Mouse (Mus musculus) stomach, embryonic 16.5 days (tissue): ENCODE measurements at regions not wholly inside any gene's neighbourhood (a gene's known extent, or its start where the extent isn't known, plus 50 kb on each side); places are given as distances from the start of the nearest gene placed in this dataset.

Source experiments
- ATAC-seq: fragments of 200-750 bp; cut with Nextera tagmentation; 2 replicates; pipeline ENCODE4 v1.8.0; 2017; ENCODE audit warnings: moderate number of reproducible peaks, moderate TSS enrichment; ENCODE audit not compliant: insufficient read depth, low FRiP score
- H3K27ac ChIP-seq: fragments of 300-500 bp; sonication (generic); 2 replicates; pipeline ENCODE4 v1.5.1; 2014; ENCODE audit warnings: low read length
- H3K27me3 ChIP-seq: fragments of 300-500 bp; sonication (generic); 2 replicates; pipeline ENCODE4 v1.6.1; 2014; ENCODE audit warnings: low read length, control low read depth, mixed read lengths; ENCODE audit not compliant: control insufficient read depth, insufficient read depth
- H3K36me3 ChIP-seq: fragments of 300-500 bp; sonication (generic); 2 replicates; pipeline ENCODE4 v1.6.1; 2014; ENCODE audit warnings: low read length; ENCODE audit not compliant: control insufficient read depth, insufficient read depth
- H3K4me1 ChIP-seq: fragments of 300-500 bp; sonication (generic); 2 replicates; pipeline ENCODE4 v1.6.1; 2014; ENCODE audit warnings: low read length, control low read depth, mixed read lengths; ENCODE audit not compliant: control insufficient read depth, insufficient read depth
- H3K4me2 ChIP-seq: fragments of 300-500 bp; sonication (generic); 2 replicates; pipeline ENCODE4 v1.6.1; 2014; ENCODE audit warnings: low read depth, low read length, mixed read lengths
- H3K4me3 ChIP-seq: fragments of 300-500 bp; sonication (generic); replicated peaks from 2 replicates; pipeline ENCODE4 v1.5.1; 2014; ENCODE audit warnings: mild to moderate bottlenecking, low read length
- H3K9ac ChIP-seq: fragments of 300-500 bp; sonication (generic); 2 replicates; pipeline ENCODE4 v1.6.1; 2014; ENCODE audit warnings: low read length
- H3K9me3 ChIP-seq: fragments of 300-500 bp; sonication (generic); replicated peaks from 2 replicates; pipeline ENCODE4 v1.6.1; 2016; ENCODE audit warnings: low read length, control low read depth; ENCODE audit not compliant: control insufficient read depth
- WGBS: fragments of 180-500 bp; shearing (Covaris S2); extraction: QIAGEN DNeasy Blood & Tissue Kit; methylation state at CpG from one replicate; pipeline ENCODE4 v1.1.7; 2014; 5-methylcytosine and 5-hydroxymethylcytosine counted together

GRCm38 (mm10) chr1:101113266-101113849, 1340.8 kb downstream of the Cntnap5b start:
- Histone ChIP-seq H3K27me3 (no peaks in the 10 kb centered on the region), H3K9ac (no peak overlapping the region), H3K4me2 (no peak overlapping the region), H3K36me3 (no peaks in the 10 kb centered on the region), H3K9me3 (no peaks in the 10 kb centered on the region), H3K4me1 (no peaks in the 10 kb centered on the region), H3K27ac (no peak overlapping the region), H3K4me3 (no peak overlapping the region)
- no peak for ATAC-seq
- 92% methylated on average over 2 of the region's 2 CpGs for WGBS

GRCm38 (mm10) chr1:101122091-101122825, 1349.7 kb downstream of the Cntnap5b start:
- Histone ChIP-seq H3K9ac (no peak overlapping the region), H3K9me3 (no peaks in the 10 kb centered on the region), H3K4me2 (no peak overlapping the region), H3K4me3 (no peak overlapping the region), H3K4me1 (no peaks in the 10 kb centered on the region), H3K36me3 (no peaks in the 10 kb centered on the region), H3K27me3 (no peaks in the 10 kb centered on the region), H3K27ac (no peak overlapping the region)
- WGBS, result 81% methylated on average over 2 of the region's 2 CpGs
- ATAC-seq, result no peak

- H3K9ac ChIP-seq, result no peak overlapping the region
- no peaks in the 10 kb centered on the region for H3K9me3 ChIP-seq
- no peak overlapping the region for H3K4me2 ChIP-seq
- WGBS, result 82% methylated on average over 1 of the region's 1 CpGs
- no peak for ATAC-seq
- no peaks in the 10 kb centered on the region for H3K4me1 ChIP-seq
- H3K27me3 ChIP-seq, result no peaks in the 10 kb centered on the region
- H3K27ac ChIP-seq, result no peak overlapping the region
- no peaks in the 10 kb centered on the region for H3K36me3 ChIP-seq
- H3K4me3 ChIP-seq, result no peak overlapping the region
These were observed 1354.7 kb downstream of the Cntnap5b start for GRCm38 (mm10) chr1:101127242-101127641.

GRCm38 (mm10) chr1:101166666-101167065, 1394.1 kb downstream of the Cntnap5b start:
- Histone ChIP-seq H3K4me1 (no peaks in the 10 kb centered on the region), H3K27ac (no peak overlapping the region), H3K9me3 (no peaks in the 10 kb centered on the region), H3K36me3 (no peaks in the 10 kb centered on the region), H3K4me2 (no peak overlapping the region), H3K27me3 (no peaks in the 10 kb centered on the region), H3K4me3 (no peak overlapping the region), H3K9ac (no peak overlapping the region)
- 52% methylated on average over 2 of the region's 2 CpGs for WGBS
- ATAC-seq, result peak; percentile 44
